Mouse (Mus musculus): ENCODE measurements around the gene Igf2bp2. TPM values are rescaled to one million over a fixed set of nuclear protein-coding genes. Genes with fewer than 3 reads are reported as not detected.

Gene Igf2bp2
- total and polyA plus RNA-seq, 3 experiments, result 0.43 to 1.5 (median 0.51) TPM

DNA sequence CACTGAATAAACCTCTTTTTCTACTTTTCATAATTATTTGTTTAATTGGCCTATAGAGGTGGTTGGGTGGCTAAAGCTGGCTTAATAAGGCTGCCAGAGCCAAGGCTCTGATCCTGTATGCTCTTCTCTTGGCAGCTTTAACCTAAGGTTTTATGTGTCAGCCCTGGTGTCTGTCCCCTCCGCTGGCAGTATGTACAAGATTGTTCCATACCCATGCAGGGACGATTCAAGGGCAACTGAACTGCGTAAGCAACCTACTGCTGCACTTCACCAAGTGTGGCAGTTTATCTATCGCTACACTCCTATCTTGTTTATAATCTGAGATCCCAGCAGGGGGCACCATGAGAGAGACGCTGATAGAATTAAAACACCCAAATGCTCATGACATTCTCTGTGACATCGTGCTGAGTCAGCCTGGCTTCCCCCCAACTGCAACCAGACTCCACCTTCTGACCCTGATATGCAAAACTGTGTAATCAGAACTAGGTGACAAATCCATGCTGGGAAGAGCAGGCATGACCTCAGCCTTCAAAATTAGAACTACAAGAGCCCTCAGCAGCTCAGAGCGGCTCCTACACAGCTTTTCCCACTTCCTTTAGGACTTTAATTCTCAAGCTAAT lies 55.1 kb downstream of the Igf2bp2 start (continued):
- no peak for TF ChIP-seq GABPA (IDR thresholded peaks at IDR 0.05; ENCODE audit: insufficient replicate concordance, low read depth, low read length)
- TF ChIP-seq E2F4 (IDR thresholded peaks at IDR 0.05; ENCODE audit: insufficient replicate concordance, low read depth, low read length), result no peak
- peak; percentile 88 for TF ChIP-seq MAFK (IDR thresholded peaks at IDR 0.05; ENCODE audit: insufficient replicate concordance, low read length)
- TF ChIP-seq SIN3A (IDR thresholded peaks at IDR 0.05; ENCODE audit: low read length), result no peak
- TF ChIP-seq NRF1 (IDR thresholded peaks at IDR 0.05; ENCODE audit: low read depth, low read length), result no peak

DNA sequence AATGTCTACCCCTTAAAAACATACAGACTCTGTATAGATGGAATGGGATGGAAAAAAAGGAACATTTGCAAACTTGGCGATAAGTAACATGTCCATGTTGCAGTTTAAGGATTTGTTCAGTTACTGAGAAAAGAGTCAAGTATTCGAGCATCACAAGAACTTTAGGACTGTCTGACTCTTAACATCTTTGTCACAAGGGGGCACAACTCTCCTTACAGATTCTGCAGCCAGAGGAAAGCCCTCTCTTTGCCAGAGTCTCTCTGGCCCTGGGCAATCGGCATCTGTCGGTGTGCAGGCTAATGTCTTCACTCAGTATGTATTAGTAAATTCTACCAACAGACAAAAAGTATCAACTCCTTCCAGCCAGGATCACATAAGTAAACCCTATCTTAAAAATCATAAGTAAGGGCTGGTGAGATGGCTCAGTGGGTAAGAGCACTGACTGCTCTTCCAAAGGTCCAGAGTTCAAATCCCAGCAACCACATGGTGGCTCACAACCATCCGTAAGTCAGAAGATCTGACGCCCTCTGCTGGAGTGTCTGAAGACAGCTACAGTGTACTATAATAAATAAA lies 57.0 kb downstream of the Igf2bp2 start:
- Histone ChIP-seq H3K4me2 (ENCODE audit: insufficient read depth, low read depth, poor library complexity, severe bottlenecking) (no peak overlapping the region), H3K79me2 (replicated peaks; ENCODE audit: control insufficient read depth, extremely low read depth, insufficient read depth, poor library complexity, severe bottlenecking) (no peaks in the 10 kb centered on the region), H3K4me1 (ENCODE audit: control insufficient read depth in 1 of 2, insufficient read depth in 2 of 2) (peaks cover 0 to 9% of the 10 kb centered on the region in 2 experiments; a peak in 3 of 4 replicates), H3K4me3 (replicated peaks in 1 of 3; ENCODE audit: low read depth in 2 of 3, low read length in 2 of 3, poor library complexity in 1 of 3) (no peak overlapping the region), H3K27ac (ENCODE audit: insufficient read depth, low read depth) (no peak overlapping the region), H3K27me3 (replicated peaks) (peaks cover 2% of the 10 kb centered on the region), H3K9ac (ENCODE audit: insufficient read depth, low read depth) (no peak overlapping the region), H3K9me3 (replicated peaks; ENCODE audit: low read length) (no peaks in the 10 kb centered on the region), H3K36me3 (replicated peaks in 1 of 2; ENCODE audit: control insufficient read depth in 1 of 2, insufficient read depth in 1 of 2, low read length in 1 of 2) (no peaks in the 10 kb centered on the region)
- peak; percentile 24 for DNase-seq (ENCODE audit: extremely low read depth)
- dilution Hi-C loops (cut with MboI; ENCODE audit: extremely low pct_ligation_motif_present, extremely low pct_unique_long_range_greater_than_20kb, low sequenced_read_pairs) (no loop called here), in situ Hi-C loops (cut with MboI; ENCODE audit: low pct_ligation_motif_present, low pct_unique_long_range_greater_than_20kb, low sequenced_read_pairs) (no loop called here)
- no peak for TF ChIP-seq POLR2AphosphoS2 (IDR thresholded peaks at IDR 0.05; ENCODE audit: low read depth, low read length)
- no peak for TF ChIP-seq MXI1 (IDR thresholded peaks at IDR 0.05; ENCODE audit: low read depth, low read length)
- TF ChIP-seq ETS1 (conservative IDR thresholded peaks at IDR 0.05; ENCODE audit: low read depth, low read length), result no peak
- no peak for TF ChIP-seq MEF2A (IDR thresholded peaks at IDR 0.05; ENCODE audit: borderline replicate concordance, low read depth, low read length)
- no peak for TF ChIP-seq ZNF384 (IDR thresholded peaks at IDR 0.05; ENCODE audit: low read depth, low read length)
- no peak for TF ChIP-seq RCOR1 (conservative IDR thresholded peaks at IDR 0.05; ENCODE audit: low read depth, low read length)
- no peak for TF ChIP-seq MYC (IDR thresholded peaks at IDR 0.05; ENCODE audit: low read depth, low read length)
- no peak for TF ChIP-seq E2F4 (IDR thresholded peaks at IDR 0.05; ENCODE audit: insufficient replicate concordance, low read depth, low read length)
- peak in 1 of 2 experiments; percentile 65; a peak in 2 of 4 replicates for TF ChIP-seq CTCF (conservative IDR thresholded peaks at IDR 0.05 in 1 of 2, IDR thresholded peaks at IDR 0.05 in 1 of 2; ENCODE audit: low read depth in 2 of 2, low read length in 2 of 2)
- TF ChIP-seq TCF12 (IDR thresholded peaks at IDR 0.05; ENCODE audit: low read depth, low read length), result no peak
- TF ChIP-seq RAD21 (IDR thresholded peaks at IDR 0.05; ENCODE audit: low read depth, low read length), result peak; percentile 67
- TF ChIP-seq POLR2A (IDR thresholded peaks at IDR 0.05; ENCODE audit: low read depth, low read length), result no peak
- peak; percentile 44 for TF ChIP-seq SMC3 (IDR thresholded peaks at IDR 0.05; ENCODE audit: low read depth, low read length)
- TF ChIP-seq GABPA (IDR thresholded peaks at IDR 0.05; ENCODE audit: insufficient replicate concordance, low read depth, low read length), result no peak
- TF ChIP-seq TBP (conservative IDR thresholded peaks at IDR 0.05; ENCODE audit: low read depth, low read length), result peak; percentile 78
- TF ChIP-seq IRF4 (IDR thresholded peaks at IDR 0.05; ENCODE audit: low read depth, low read length), result no peak
- TF ChIP-seq MAZ (IDR thresholded peaks at IDR 0.05; ENCODE audit: low read depth, low read length), result no peak

Data from CH12.LX (cell line).